Mouse (Mus musculus) myocyte (in vitro differentiated cells): Measurements from ENCODE around the gene Slit3.

ENCODE experiments used
- CEBPB ChIP-seq: IDR thresholded peaks from 2 replicates; pipeline ENCODE4 v1.6.1; 2011; ENCODE audit warnings: mild to moderate bottlenecking, moderate library complexity; ENCODE audit not compliant: poor library complexity, insufficient read depth, severe bottlenecking
- E2F4 ChIP-seq: IDR thresholded peaks from one replicate; pipeline ENCODE4 v1.6.1; 2011; ENCODE audit warnings: mild to moderate bottlenecking, control low read depth, moderate library complexity; ENCODE audit not compliant: insufficient read depth
- MAX ChIP-seq: IDR thresholded peaks from one replicate; pipeline ENCODE4 v1.6.1; 2011; ENCODE audit warnings: low read depth, mild to moderate bottlenecking, control low read depth
- MYOG ChIP-seq, 3 experiments: IDR thresholded peaks; one replicate each; pipeline ENCODE4 v1.6.1; 2011; ENCODE audit warnings: control low read depth in 2 of 3, low read depth in 2 of 3, mild to moderate bottlenecking in 2 of 3; ENCODE audit not compliant: insufficient read length in 2 of 3, control insufficient read depth in 1 of 3, insufficient read depth in 1 of 3
- POLR2A ChIP-seq: IDR thresholded peaks from one replicate; pipeline ENCODE4 v1.6.1; 2011; ENCODE audit warnings: low read depth, mild to moderate bottlenecking, control low read depth, moderate library complexity; ENCODE audit not compliant: insufficient read length
- POLR2AphosphoS2 ChIP-seq: IDR thresholded peaks from one replicate; pipeline ENCODE4 v1.6.1; 2011; ENCODE audit warnings: low read depth, control low read depth; ENCODE audit not compliant: insufficient read length
- TCF12 ChIP-seq: IDR thresholded peaks from one replicate; pipeline ENCODE4 v1.6.1; 2011; ENCODE audit warnings: mild to moderate bottlenecking, control low read depth; ENCODE audit not compliant: poor library complexity, insufficient read depth, severe bottlenecking
- TCF3 ChIP-seq: IDR thresholded peaks from one replicate; pipeline ENCODE4 v1.6.1; 2011; ENCODE audit warnings: low read depth, control low read depth; ENCODE audit not compliant: insufficient read length
- USF1 ChIP-seq: IDR thresholded peaks from one replicate; pipeline ENCODE4 v1.6.1; 2011; ENCODE audit warnings: low read depth, mild to moderate bottlenecking, control low read depth, moderate library complexity

DNA sequence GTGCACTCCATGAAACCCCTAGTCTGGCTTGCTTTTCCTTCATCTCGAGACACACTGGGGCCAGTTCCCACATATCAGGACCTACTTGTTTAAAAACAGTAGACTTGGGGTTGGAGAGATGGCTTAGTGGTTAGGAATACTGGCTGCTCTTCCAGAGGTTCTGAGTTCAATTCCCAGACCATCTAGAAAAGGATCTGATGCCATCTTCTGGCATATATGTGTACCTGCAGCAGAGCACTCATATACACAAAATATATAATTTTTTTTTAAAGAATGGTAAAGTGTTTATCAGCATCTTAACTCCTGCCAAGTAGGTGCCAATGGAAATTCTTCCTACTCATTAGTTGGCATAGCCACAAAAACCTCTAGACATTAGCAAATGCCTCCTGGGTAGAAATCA is 607.2 kb downstream of the Slit3 start:
- no peak for TF ChIP-seq USF1
- TF ChIP-seq POLR2A, result no peak
- TF ChIP-seq TCF3, result no peak
- no peak for TF ChIP-seq POLR2AphosphoS2
- TF ChIP-seq E2F4, result no peak
- no peak for TF ChIP-seq MYOG (IDR thresholded peaks at IDR 0.05; ENCODE audit: control insufficient read depth in 1 of 3, insufficient read depth in 1 of 3, insufficient read length in 2 of 3, low read depth in 2 of 3)
- TF ChIP-seq MAX, result no peak
- TF ChIP-seq TCF12, result no peak
- TF ChIP-seq CEBPB, result no peak
